Mouse (Mus musculus) embryonic stem cell, embryonic (primary cell): Measurements from ENCODE around the gene Tert.

Experiments
- CTCF ChIA-PET, 4 experiments: fragments of 300-600 bp in 2 of 4; fragments of 350-600 bp in 2 of 4; sonication (Branson Sonifier 250); formaldehyde crosslinking; loops; one replicate each; lab custom pipeline; 2022; ENCODE audit warnings: inconsistent platforms in 2 of 4; lab: Charles Lee
- POLR2A ChIA-PET, 4 experiments: fragments of 300-600 bp in 2 of 4; fragments of 350-600 bp in 2 of 4; sonication (Branson Sonifier 250); formaldehyde crosslinking; loops; one replicate each; lab custom pipeline; 2022; ENCODE audit warnings: antibody characterized with exemption in 4 of 4, inconsistent platforms in 1 of 4; lab: Charles Lee

Tert gene

DNA sequence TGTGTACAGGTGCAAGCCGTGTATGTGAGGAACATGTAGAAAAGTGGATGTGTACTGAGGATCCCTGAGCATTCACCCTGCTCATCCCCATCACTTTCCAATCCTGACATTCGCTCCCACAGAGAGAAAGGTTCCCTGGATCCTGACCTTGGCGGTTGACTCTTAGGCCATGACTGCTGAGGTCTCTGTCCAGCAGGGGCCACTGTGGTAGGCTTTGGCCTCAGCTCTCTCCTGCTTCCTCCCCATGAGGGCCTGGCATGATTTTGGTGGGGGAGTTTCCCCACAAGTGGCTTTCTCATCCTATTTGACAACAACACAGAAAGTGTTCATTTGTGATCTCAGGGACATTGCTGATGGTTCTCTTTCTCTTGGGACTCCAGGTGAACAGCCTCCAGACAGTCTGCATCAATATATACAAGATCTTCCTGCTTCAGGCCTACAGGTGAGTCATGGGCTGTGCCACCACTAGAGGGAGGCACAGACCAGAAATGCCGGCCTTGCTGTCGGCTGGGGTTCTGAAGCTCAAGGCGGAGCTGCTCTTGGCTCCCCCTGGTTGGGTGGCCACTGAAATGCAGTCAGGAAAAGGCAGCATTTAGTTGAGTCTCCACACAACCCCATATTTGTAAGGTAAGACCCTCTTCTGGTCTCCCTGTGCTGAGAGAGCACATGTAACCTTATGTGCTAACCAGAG is 19.8 kb downstream of the Tert start:
- POLR2A ChIA-PET: interaction anchor here in 2 of 4 experiments (0.6 to 1.2 kb wide), 5 partner anchors 19 to 487 kb away, joined by 3 to 6 read pairs (median 4); partner anchors contain the start of gene Tert (in 2 of the 2)

DNA sequence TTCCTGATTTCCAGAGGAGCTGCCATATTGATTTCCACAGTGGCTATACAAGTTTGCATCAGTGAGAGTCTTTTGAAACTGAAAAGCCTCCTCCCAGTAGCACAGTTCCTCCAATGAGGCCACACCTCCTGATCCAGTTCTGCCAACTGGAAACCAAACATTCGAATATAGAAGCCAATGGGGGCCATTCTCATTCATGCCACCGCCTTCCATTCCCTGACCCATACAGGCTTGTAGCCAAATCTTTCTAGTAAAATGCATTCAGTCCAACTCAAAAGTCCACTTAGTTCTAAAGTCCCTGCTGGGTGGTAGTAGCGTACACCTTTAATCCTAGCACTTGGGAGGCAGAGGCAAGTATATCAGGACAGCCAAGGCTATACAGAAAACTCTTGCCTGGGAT is 26.6 kb downstream of the Tert start:
- ChIA-PET CTCF (interaction anchor here in 2 of 4 experiments (0.6 to 1.5 kb wide), 4 partner anchors 39 to 342 kb away, joined by 3 to 6 read pairs (median 4); no protein-coding TSS in a partner anchor), POLR2A (interaction anchor here in 1 of 4 experiments (1.2 kb wide), 1 partner anchor 159 kb away, joined by 3 read pairs; no protein-coding TSS in a partner anchor)

More for the DNA sequence above, 19.8 kb downstream of the Tert start:
- CTCF ChIA-PET: interaction anchor here (0.6 to 5.1 kb wide), 38 partner anchors 10 to 654 kb away, joined by 3 to 34 read pairs (median 5); partner anchors contain the start of genes Tert (in 3 of the 4) and Cep72 (in 1 of the 4)

DNA sequence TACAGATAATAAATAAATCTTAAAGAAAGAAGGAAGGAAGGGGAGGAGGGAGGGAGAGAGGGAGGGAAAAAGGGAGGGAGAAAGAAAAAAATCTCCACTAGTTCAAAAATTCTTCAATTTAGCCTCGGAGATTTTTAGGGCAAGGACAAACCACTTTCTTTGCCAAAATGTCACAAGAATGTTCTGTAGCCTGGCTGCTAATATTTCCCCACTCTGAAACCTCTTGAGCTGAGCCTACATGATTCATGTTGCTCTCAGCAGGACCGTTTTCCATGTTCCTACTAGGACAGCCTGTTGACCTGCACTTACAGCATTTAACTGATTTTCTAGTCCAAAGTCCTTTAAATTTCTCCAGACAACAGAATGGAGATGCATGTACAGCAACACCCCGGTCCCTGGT is 28.3 kb downstream of the Tert start:
- POLR2A ChIA-PET: no interaction called here

DNA sequence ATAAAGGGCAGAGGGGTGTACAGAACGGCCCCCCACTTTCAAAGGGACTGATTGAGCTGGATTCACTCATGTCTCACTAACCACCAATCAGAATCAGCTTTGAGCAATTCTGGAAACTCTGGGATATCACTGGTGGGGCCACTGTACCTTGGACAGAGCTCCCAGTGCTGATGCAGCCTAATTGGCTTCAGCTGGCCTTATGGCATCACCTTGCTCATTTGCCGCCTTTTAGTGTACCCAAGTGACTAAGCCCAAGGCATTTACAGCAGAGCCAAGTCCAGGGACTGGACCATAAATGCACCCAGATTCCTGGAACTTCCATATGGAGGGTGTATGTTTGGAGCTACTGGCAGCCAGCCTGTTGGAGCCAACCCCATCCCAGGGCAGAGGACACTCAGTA is 32.2 kb downstream of the Tert start:
- POLR2A ChIA-PET: interaction anchor here in 2 of 4 experiments (0.8 to 1.3 kb wide), 2 partner anchors 10 to 279 kb away, joined by 3 to 4 read pairs; partner anchors contain the start of genes Brd9 (in 1 of the 2) and Trip13 (in 1 of the 2)
- CTCF ChIA-PET: interaction anchor here in 2 of 4 experiments (0.9 to 1.6 kb wide), 5 partner anchors 12 to 33 kb away, joined by 3 to 10 read pairs (median 6); partner anchors contain the start of gene Tert (in 1 of the 2)

More for the DNA sequence above, 28.3 kb downstream of the Tert start:
- CTCF ChIA-PET: interaction anchor here in 2 of 4 experiments (0.5 to 0.7 kb wide), 2 partner anchors 61 to 878 kb away, joined by 3 to 4 read pairs; no protein-coding TSS in a partner anchor

DNA sequence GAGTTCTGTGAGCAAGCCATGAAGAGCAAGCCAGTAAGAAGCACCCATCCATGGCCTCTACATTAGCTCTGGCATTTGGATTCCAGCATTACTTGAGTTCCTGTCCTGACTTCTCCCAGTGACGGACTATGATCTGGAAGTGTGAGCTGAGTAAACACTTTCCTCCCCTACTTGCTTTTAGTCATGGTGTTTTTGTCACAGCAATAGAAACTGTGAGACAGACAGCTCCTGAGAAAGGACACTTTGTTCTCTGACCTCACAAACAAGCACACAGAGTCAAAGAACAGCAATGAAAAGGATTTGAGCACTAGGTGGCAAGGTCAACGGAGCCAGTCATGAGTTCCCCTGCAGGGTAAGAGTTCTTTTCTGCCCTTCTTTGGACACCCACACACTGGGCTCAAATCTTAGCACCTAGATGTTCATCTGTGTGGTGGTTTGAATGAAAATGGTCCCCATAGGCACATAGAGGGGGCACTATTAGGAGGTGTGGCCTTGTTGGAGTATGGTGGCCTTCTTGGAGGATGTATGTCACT is 33.5 kb downstream of the Tert start:
- CTCF ChIA-PET: interaction anchor here in 1 of 4 experiments (0.5 to 1.3 kb wide), 2 partner anchors 13 to 40 kb away, joined by 4 to 6 read pairs; no protein-coding TSS in a partner anchor

DNA sequence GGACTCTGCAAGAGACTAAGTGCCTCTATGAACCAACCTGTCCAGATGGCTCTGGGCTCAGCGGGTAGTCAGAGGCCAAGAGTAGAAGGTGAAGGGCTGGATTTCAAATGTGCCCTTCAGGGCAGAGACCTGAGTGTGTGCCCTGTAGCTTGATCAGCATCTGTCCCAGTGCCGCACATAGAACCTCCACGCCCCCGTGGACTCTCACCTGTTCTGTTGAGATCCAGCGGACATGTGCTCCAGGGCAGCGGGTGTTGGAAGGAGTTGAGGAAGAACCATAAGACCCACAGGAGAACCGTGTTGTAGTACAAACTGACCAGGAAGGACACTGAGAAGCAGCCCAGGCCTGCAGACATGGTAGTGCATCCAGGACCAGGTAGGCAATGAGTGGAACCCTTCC is 48.5 kb downstream of the Tert start:
- ChIA-PET POLR2A (no interaction called here), CTCF (interaction anchor here in 1 of 4 experiments (1.2 kb wide), 1 partner anchor 18 kb away, joined by 3 read pairs; no protein-coding TSS in a partner anchor)

More for the DNA sequence above, 33.5 kb downstream of the Tert start:
- POLR2A ChIA-PET: interaction anchor here in 2 of 4 experiments (0.6 to 1.1 kb wide), 4 partner anchors 33 to 317 kb away, joined by 3 read pairs; no protein-coding TSS in a partner anchor

DNA sequence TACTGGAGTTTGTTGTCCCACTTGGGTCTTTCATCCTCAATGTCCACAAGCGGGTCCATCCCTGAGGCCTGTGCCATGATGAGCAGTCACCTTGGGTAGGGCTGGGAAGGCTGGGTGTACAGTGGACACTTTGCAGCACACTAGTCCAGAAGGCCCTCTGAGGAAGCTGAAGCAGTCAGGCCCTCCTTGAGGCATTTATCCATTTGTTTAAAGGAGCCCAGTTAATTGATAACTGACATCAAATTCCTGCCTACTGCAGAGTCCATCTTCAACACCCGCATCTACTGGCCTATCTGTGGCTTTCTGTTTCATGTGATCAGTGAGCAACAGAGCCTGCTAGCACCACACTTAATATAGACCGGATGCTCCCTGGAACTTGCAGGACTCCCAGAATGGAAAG is 51.1 kb downstream of the Tert start, which contains the start of gene Slc6a18:
TSS of gene Slc6a18 (minus strand) at position 171 of the 400 bp plus-strand sequence.
- CTCF ChIA-PET: interaction anchor here in 3 of 4 experiments (0.9 to 1.3 kb wide), 4 partner anchors 14 to 293 kb away, joined by 3 read pairs; no protein-coding TSS in a partner anchor
- POLR2A ChIA-PET: no interaction called here

DNA sequence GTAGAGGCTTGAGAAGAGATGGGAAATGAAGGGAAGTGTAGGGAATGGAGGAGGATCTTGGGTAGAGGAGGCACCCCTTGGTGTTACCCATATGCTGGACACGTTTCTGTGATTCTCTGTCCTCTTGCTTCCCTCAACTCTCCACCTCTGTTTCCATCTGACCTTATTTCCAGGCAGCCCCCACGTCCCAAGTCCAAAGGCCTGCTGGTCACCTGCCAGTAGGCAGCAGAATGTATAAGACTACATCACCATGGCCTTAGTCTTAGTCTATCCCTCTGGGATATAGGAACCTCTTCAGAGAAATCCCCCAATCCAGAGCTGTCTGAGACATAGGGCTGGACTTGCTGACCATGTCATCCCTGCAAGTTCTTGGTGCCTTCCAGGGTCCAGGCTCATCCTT is 52.6 kb downstream of the Tert start:
- POLR2A ChIA-PET: no interaction called here
- CTCF ChIA-PET: no interaction called here

DNA sequence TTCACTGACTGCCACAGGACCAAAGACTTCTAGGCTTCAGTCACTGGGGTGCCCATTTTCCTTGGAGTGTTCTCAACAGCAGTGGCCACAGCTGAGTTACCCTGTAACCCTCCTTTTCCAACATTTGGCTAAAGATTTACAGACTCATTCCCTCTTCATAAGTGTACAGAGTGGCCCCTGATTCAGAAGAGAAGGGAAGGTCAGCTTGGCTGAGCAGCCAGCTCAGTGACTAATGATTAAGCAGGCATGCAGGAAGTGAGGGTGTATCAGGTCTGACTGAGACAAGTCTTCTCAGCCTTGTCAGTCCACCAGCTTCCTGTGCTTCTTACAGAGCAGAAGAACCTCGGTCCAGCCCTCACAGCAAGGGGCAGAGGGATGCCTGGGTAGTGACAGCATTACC is 53.7 kb downstream of the Tert start:
- POLR2A ChIA-PET: no interaction called here
- CTCF ChIA-PET: interaction anchor here in 2 of 4 experiments (0.5 to 1.2 kb wide), 2 partner anchors 12 to 177 kb away, joined by 7 to 9 read pairs; no protein-coding TSS in a partner anchor

DNA sequence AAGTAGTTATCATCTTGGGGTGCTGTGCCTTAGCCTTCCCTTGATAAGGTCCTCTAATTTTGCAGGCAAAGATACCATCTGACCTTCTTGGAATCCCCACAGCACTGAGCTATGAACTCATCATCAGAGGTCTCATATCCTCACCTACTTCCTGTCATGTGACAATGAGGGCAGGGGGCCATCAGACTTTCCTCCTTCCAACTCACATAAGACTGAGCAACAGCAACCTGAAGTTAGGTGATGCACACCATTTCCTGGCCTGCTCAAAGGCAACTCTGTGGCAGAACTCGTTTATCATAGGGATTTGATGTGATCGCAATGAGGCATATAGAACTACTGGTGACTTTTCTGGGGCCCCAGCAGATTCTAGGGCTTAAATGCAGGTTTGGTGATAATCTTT is 55.5 kb downstream of the Tert start:
- ChIA-PET POLR2A (no interaction called here), CTCF (interaction anchor here in 3 of 4 experiments (0.8 to 1.1 kb wide), 3 partner anchors 10 to 140 kb away, joined by 3 read pairs; no protein-coding TSS in a partner anchor)

DNA sequence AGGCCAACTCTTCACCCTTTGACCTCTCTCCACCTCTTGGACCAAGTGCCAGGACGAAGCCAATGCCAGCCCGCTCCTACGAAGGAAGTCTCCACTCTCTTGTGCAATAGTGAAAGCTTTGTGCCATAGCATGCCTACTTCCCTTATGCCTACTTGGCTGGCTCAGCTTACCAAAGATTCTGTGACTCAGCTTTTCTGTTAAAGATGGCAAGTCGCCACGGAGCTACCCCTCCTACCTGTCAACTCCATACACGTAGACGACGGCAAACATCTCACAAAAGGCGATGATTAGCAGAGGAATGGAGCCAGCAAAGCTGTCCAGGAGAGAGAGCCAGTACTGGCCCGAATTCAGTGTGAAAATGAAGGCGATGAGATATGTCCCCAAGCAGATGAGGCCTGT is 57.0 kb downstream of the Tert start:
- ChIA-PET CTCF (interaction anchor here (0.7 to 1.3 kb wide), 5 partner anchors 9 to 145 kb away, joined by 3 to 5 read pairs (median 3); no protein-coding TSS in a partner anchor), POLR2A (no interaction called here)

DNA sequence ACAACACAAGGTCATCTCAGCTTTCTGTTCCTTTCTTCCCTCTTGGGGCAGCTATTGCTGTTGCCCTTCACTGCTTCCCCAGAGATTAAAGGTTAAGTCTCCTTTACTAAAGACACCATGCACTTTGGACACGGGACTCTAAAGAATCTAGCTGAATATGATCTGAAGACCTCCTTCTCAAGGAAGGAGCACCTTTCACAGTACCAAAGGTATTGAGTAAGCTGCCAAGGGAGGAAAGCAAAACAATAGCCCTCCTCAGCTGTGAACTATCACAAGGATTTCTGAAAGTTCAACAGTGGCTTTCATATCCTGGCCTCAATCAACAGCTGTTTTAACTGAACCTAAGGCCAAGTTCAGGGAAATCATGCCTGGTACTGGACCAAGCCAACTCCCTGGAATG is 57.7 kb downstream of the Tert start:
- ChIA-PET POLR2A (no interaction called here), CTCF (interaction anchor here (0.7 to 1.3 kb wide), 4 partner anchors 8 to 144 kb away, joined by 3 to 5 read pairs (median 3); no protein-coding TSS in a partner anchor)

DNA sequence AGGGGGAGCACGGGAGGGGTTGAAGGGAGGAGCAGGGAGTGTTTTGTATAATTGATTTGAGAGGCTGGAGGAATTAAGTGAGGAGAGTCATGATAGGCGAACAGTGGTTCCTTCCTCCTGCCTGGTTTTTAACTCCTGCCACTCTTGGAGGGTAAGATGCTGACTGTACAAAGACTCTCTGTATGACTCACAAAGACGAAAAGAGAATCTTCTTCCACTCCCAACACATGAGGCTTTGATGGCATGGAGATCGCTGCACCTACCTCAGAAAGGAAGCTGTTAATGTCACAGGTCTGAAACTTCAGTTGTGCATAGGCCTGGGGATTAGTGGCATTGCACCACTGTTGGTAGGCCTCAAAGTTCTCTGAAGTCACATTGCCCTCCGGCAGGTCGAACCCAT is 58.8 kb downstream of the Tert start:
- CTCF ChIA-PET: no interaction called here
- POLR2A ChIA-PET: no interaction called here

DNA sequence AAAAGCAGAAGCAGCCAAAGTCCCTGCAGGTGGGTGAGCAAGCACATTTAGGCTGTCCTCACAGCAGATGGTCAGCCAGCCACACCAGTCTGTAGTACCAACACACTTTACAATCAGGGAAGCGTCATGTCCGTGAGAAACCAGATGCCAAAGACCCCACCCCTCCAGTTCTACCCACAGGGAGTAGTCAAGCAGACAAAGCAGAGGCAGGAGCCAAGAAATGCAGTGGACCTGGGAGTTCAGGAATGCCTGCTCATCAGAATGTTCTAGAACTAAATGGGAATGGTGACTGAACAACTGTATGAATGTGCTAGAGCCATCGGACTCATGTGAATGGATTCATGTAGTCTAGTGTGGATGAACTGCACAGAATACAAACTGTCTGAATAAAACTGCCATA is 60.9 kb downstream of the Tert start:
- ChIA-PET POLR2A (interaction anchor here in 1 of 4 experiments (0.7 kb wide), 1 partner anchor 47 kb away, joined by 3 read pairs; no protein-coding TSS in a partner anchor), CTCF (no interaction called here)

DNA sequence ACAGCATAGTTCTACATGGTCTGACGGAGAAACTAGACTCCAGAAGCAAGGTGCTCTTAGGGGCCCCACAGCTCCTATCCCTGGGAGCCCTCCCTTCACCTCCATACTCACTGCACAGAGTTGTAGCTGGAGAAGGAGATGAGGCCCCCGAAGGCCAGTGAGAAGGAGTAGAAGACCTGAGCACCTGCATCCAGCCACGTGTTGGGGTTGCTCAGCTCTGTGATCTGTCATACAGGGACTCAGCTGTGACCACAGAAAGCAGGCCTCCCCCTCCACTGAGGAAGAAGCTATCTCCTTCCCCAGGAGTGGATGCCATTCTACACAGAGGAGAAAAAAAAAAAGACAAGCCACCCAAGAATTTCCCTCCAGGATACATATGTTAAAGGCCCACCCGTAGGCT is 62.2 kb downstream of the Tert start:
- POLR2A ChIA-PET: interaction anchor here in 1 of 4 experiments (1.1 kb wide), 1 partner anchor 12 kb away, joined by 3 read pairs; no protein-coding TSS in a partner anchor
- CTCF ChIA-PET: no interaction called here

DNA sequence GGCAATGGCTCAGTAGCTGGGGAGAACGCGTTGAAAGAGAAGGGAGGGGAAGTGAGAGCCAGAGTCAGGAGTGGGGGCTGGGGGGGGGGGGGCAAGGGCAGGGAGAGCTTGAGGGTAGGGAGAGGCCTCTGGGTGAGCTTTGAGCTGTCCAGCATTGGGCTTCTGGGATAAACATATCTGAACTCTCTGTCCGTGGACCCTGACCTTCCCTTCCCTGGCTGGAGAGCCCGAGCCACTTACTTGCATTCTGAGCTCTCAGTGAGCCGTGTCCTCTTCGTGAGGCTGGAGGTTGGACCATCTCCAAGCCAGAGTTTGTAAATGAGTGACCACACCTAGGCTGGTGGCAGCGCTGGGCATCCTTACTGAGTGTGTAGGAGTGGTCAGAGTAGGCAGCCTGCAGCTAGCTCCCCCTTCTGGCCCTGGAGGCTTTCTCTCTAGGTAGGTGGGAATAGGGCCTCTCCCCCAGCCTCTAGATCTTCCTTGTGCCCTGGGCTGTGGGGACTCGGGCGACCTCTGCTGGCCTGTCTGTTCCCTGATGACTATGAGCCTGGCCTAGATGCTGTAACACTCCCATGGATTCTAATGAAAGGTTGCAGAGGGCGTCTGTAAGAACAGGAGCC is 65.6 kb downstream of the Tert start:
- POLR2A ChIA-PET: interaction anchor here in 1 of 4 experiments (0.6 to 1.3 kb wide), 2 partner anchors 18 to 166 kb away, joined by 3 read pairs; no protein-coding TSS in a partner anchor
- CTCF ChIA-PET: interaction anchor here (0.6 to 2.5 kb wide), 60 partner anchors 9 to 744 kb away, joined by 3 to 34 read pairs (median 4); partner anchors contain the start of genes Slc6a19 (in 2 of the 4), Nkd2 (in 1 of the 4), Slc6a18 (in 1 of the 4) and Slc6a3 (in 1 of the 4)

DNA sequence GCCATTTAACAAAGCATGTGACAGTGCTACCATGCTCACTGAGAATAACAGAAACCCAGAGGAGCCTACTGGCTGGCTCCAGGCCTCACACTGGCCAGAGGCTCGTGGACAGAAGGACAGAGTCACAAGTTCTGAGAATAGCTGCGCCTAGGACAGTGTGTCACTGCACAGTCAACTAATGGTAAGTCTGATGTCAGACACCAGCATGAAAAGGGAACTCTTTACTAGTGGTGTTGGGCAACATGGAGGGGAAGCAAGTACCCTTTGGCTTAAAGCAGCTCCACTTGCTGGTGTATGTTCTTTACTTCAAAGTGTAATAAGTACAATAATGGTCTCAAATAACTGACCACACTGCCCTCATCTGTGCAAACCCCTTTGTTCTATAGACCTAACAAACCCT is 66.6 kb downstream of the Tert start:
- CTCF ChIA-PET: interaction anchor here (0.5 to 2.5 kb wide), 19 partner anchors 8 to 310 kb away, joined by 3 to 34 read pairs (median 5); partner anchors contain the start of gene Slc6a19 (in 1 of the 4)
- POLR2A ChIA-PET: interaction anchor here in 1 of 4 experiments (1.3 kb wide), 1 partner anchor 17 kb away, joined by 3 read pairs; no protein-coding TSS in a partner anchor

DNA sequence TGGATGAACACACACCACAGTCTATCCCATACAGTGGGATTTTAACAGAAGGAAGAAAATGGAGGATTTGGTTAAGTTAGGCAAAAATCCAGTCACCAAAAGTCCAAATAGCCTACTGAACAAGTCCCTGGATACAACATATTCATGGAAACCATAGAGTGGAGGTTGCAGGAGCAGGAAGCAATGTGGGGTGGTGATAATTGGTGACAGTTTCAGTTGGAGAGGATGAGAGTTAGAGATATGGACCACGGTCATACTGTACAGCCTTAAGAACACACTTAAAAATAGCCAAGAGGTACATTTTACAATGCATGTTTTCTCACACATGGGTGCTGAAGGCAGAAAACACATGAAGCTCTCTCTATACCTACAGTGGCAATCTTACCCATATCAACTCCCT is 68.3 kb downstream of the Tert start:
- ChIA-PET CTCF (interaction anchor here in 2 of 4 experiments (0.8 to 1.7 kb wide), 2 partner anchors 23 to 49 kb away, joined by 4 read pairs; no protein-coding TSS in a partner anchor), POLR2A (interaction anchor here in 1 of 4 experiments (0.6 to 1.5 kb wide), 3 partner anchors 10 to 154 kb away, joined by 3 to 6 read pairs (median 5); partner anchors contain the start of gene Slc6a19)
